Mouse (Mus musculus): ENCODE data around the gene Pnliprp1. TPM values are rescaled to one million over a fixed set of nuclear protein-coding genes. Genes with fewer than 3 reads are reported as not detected.

Pnliprp1 gene
- 39.9 and 46.6 TPM in 2 replicates for polyA plus RNA-seq (2015; fragmentation: Nextera tagmentation; extraction: Ambion mirVana)

GRCm38 (mm10) chr19:58728445-58729031 lies at the start of gene Pnliprp1:
TSS of gene Pnliprp1 (plus strand) at chr19:58728887.
- H3K36me3 ChIP-seq: no peaks in the 10 kb centered on the region
- ATAC-seq (ENCODE audit: low read depth): peak; percentile 67
- no peaks in the 10 kb centered on the region for H3K27me3 ChIP-seq
- H3K4me2 ChIP-seq: no peak within 1 kb of the TSS
- no peak for DNase-seq
- H3K9me3 ChIP-seq (replicated peaks): no peaks in the 10 kb centered on the region
- 52% methylated on average over 5 of the region's 5 CpGs for WGBS (ENCODE audit: insufficient replicate concordance)
- peaks cover 7% of the 10 kb centered on the region; the same call in 1 of the 2 replicates for H3K4me1 ChIP-seq (replicated peaks)
- H3K9ac ChIP-seq: no peak within 1 kb of the TSS
- peak within 1 kb of the TSS; percentile 61 for H3K27ac ChIP-seq
- H3K4me3 ChIP-seq (replicated peaks): no peak within 1 kb of the TSS

GRCm38 (mm10) chr19:58688933-58689332 lies 39.8 kb upstream of the Pnliprp1 start:
- no peak for DNase-seq
- no peak overlapping the region for H3K4me3 ChIP-seq (replicated peaks)
- H3K27me3 ChIP-seq: no peaks in the 10 kb centered on the region
- no peaks in the 10 kb centered on the region for H3K9me3 ChIP-seq (replicated peaks)
- no peaks in the 10 kb centered on the region for H3K36me3 ChIP-seq
- H3K27ac ChIP-seq: no peak overlapping the region
- no peak overlapping the region for H3K9ac ChIP-seq
- no peak overlapping the region for H3K4me2 ChIP-seq
- H3K4me1 ChIP-seq (replicated peaks): no peaks in the 10 kb centered on the region
- 51% methylated on average over 1 of the region's 1 CpGs for WGBS (ENCODE audit: insufficient replicate concordance)
- no peak for ATAC-seq (ENCODE audit: low read depth)

GRCm38 (mm10) chr19:58695314-58695713 lies 33.4 kb upstream of the Pnliprp1 start:
- no peak overlapping the region for H3K4me2 ChIP-seq
- 69% methylated on average over 3 of the region's 3 CpGs for WGBS (ENCODE audit: insufficient replicate concordance)
- H3K4me3 ChIP-seq (replicated peaks): no peak overlapping the region
- no peak overlapping the region for H3K9ac ChIP-seq
- DNase-seq (no peak), ATAC-seq (ENCODE audit: low read depth) (no peak)
- no peaks in the 10 kb centered on the region for H3K4me1 ChIP-seq (replicated peaks)
- no peaks in the 10 kb centered on the region for H3K27me3 ChIP-seq
- H3K27ac ChIP-seq: no peak overlapping the region
- H3K9me3 ChIP-seq (replicated peaks): no peaks in the 10 kb centered on the region
- H3K36me3 ChIP-seq: no peaks in the 10 kb centered on the region

GRCm38 (mm10) chr19:58696235-58696634 lies 32.5 kb upstream of the Pnliprp1 start:
- H3K9ac ChIP-seq: no peak overlapping the region
- H3K36me3 ChIP-seq: no peaks in the 10 kb centered on the region
- 54% methylated on average over 2 of the region's 2 CpGs for WGBS (ENCODE audit: insufficient replicate concordance)
- no peaks in the 10 kb centered on the region for H3K4me1 ChIP-seq (replicated peaks)
- H3K27ac ChIP-seq: no peak overlapping the region
- H3K27me3 ChIP-seq: no peaks in the 10 kb centered on the region
- ATAC-seq (ENCODE audit: low read depth): no peak
- no peak overlapping the region for H3K4me2 ChIP-seq
- no peaks in the 10 kb centered on the region for H3K9me3 ChIP-seq (replicated peaks)
- H3K4me3 ChIP-seq (replicated peaks): no peak overlapping the region
- DNase-seq: no peak

- Histone ChIP-seq H3K36me3 (no peaks in the 10 kb centered on the region), H3K9me3 (replicated peaks) (no peaks in the 10 kb centered on the region), H3K4me1 (replicated peaks) (no peaks in the 10 kb centered on the region), H3K27ac (no peak overlapping the region), H3K4me3 (replicated peaks) (no peak overlapping the region), H3K27me3 (no peaks in the 10 kb centered on the region), H3K4me2 (no peak overlapping the region), H3K9ac (no peak overlapping the region)
- WGBS (ENCODE audit: insufficient replicate concordance): 61% methylated on average over 4 of the region's 4 CpGs
- no peak for ATAC-seq (ENCODE audit: low read depth)
- no peak for DNase-seq
Measured at GRCm38 (mm10) chr19:58704556-58704955, 24.1 kb upstream of the Pnliprp1 start.

GRCm38 (mm10) chr19:58708611-58709010 lies 20.1 kb upstream of the Pnliprp1 start:
- no peak overlapping the region for H3K4me3 ChIP-seq (replicated peaks)
- no peaks in the 10 kb centered on the region for H3K9me3 ChIP-seq (replicated peaks)
- no peak for DNase-seq
- no peak overlapping the region for H3K4me2 ChIP-seq
- WGBS (ENCODE audit: insufficient replicate concordance): 53% methylated on average over 3 of the region's 3 CpGs
- H3K4me1 ChIP-seq (replicated peaks): no peaks in the 10 kb centered on the region
- no peaks in the 10 kb centered on the region for H3K27me3 ChIP-seq
- no peak overlapping the region for H3K9ac ChIP-seq
- no peak overlapping the region for H3K27ac ChIP-seq
- ATAC-seq (ENCODE audit: low read depth): no peak
- no peaks in the 10 kb centered on the region for H3K36me3 ChIP-seq

GRCm38 (mm10) chr19:58717925-58718324 lies 10.8 kb upstream of the Pnliprp1 start:
- no peaks in the 10 kb centered on the region for H3K9me3 ChIP-seq (replicated peaks)
- no peak overlapping the region for H3K27ac ChIP-seq
- H3K4me3 ChIP-seq (replicated peaks): no peak overlapping the region
- no peak for DNase-seq
- no peak overlapping the region for H3K9ac ChIP-seq
- ATAC-seq (ENCODE audit: low read depth): peak; percentile 71
- 71% methylated on average over 4 of the region's 4 CpGs for WGBS (ENCODE audit: insufficient replicate concordance)
- H3K4me2 ChIP-seq: no peak overlapping the region
- no peaks in the 10 kb centered on the region for H3K36me3 ChIP-seq
- no peaks in the 10 kb centered on the region for H3K27me3 ChIP-seq
- no peaks in the 10 kb centered on the region for H3K4me1 ChIP-seq (replicated peaks)

- Histone ChIP-seq H3K9me3 (replicated peaks) (no peaks in the 10 kb centered on the region), H3K27ac (no peak overlapping the region), H3K4me3 (replicated peaks) (no peak overlapping the region), H3K27me3 (no peaks in the 10 kb centered on the region), H3K36me3 (no peaks in the 10 kb centered on the region), H3K9ac (no peak overlapping the region), H3K4me1 (replicated peaks) (no peaks in the 10 kb centered on the region), H3K4me2 (no peak overlapping the region)
- ATAC-seq (ENCODE audit: low read depth) (no peak), DNase-seq (no peak)
Measured at GRCm38 (mm10) chr19:58720439-58720838, 8.2 kb upstream of the Pnliprp1 start.

- Histone ChIP-seq H3K4me3 (replicated peaks) (no peak overlapping the region), H3K36me3 (no peaks in the 10 kb centered on the region), H3K4me1 (replicated peaks) (peaks cover 7% of the 10 kb centered on the region; the same call in 1 of the 2 replicates), H3K9me3 (replicated peaks) (no peaks in the 10 kb centered on the region), H3K27me3 (no peaks in the 10 kb centered on the region), H3K4me2 (no peak overlapping the region), H3K9ac (no peak overlapping the region), H3K27ac (no peak overlapping the region)
- DNase-seq: no peak
- WGBS (ENCODE audit: insufficient replicate concordance): 49% methylated on average over 5 of the region's 5 CpGs
- ATAC-seq (ENCODE audit: low read depth): no peak
Measured at GRCm38 (mm10) chr19:58726551-58726950, 2.1 kb upstream of the Pnliprp1 start.

- H3K4me2 ChIP-seq: no peak overlapping the region
- peak overlapping the region; percentile 61 for H3K27ac ChIP-seq
- ATAC-seq (ENCODE audit: low read depth) (no peak), DNase-seq (no peak)
- peaks cover 7% of the 10 kb centered on the region; the same call in 1 of the 2 replicates for H3K4me1 ChIP-seq (replicated peaks)
- H3K27me3 ChIP-seq: no peaks in the 10 kb centered on the region
- H3K9ac ChIP-seq: no peak overlapping the region
- no peaks in the 10 kb centered on the region for H3K9me3 ChIP-seq (replicated peaks)
- WGBS (ENCODE audit: insufficient replicate concordance): 51% methylated on average over 5 of the region's 5 CpGs
- H3K36me3 ChIP-seq: no peaks in the 10 kb centered on the region
- no peak overlapping the region for H3K4me3 ChIP-seq (replicated peaks)
Measured at GRCm38 (mm10) chr19:58727756-58728155, 931 bp upstream of the Pnliprp1 start.

GRCm38 (mm10) chr19:58733216-58733615 lies 4.5 kb downstream of the Pnliprp1 start:
- H3K27ac ChIP-seq: no peak overlapping the region
- 49% methylated on average over 6 of the region's 6 CpGs for WGBS (ENCODE audit: insufficient replicate concordance)
- no peak overlapping the region for H3K9ac ChIP-seq
- ATAC-seq (ENCODE audit: low read depth) (no peak), DNase-seq (no peak)
- H3K9me3 ChIP-seq (replicated peaks): no peaks in the 10 kb centered on the region
- H3K4me3 ChIP-seq (replicated peaks): no peak overlapping the region
- no peak overlapping the region for H3K4me2 ChIP-seq
- no peaks in the 10 kb centered on the region for H3K27me3 ChIP-seq
- no peaks in the 10 kb centered on the region for H3K36me3 ChIP-seq
- H3K4me1 ChIP-seq (replicated peaks): no peaks in the 10 kb centered on the region

GRCm38 (mm10) chr19:58738111-58738510 lies 9.4 kb downstream of the Pnliprp1 start:
- DNase-seq: no peak
- no peak for ATAC-seq (ENCODE audit: low read depth)
- 70% methylated on average over 4 of the region's 4 CpGs for WGBS (ENCODE audit: insufficient replicate concordance)

More at GRCm38 (mm10) chr19:58738111-58738510, 9.4 kb downstream of the Pnliprp1 start:
- no peak overlapping the region for H3K27ac ChIP-seq
- no peak overlapping the region for H3K4me3 ChIP-seq (replicated peaks)
- no peaks in the 10 kb centered on the region for H3K9me3 ChIP-seq (replicated peaks)
- no peak overlapping the region for H3K4me2 ChIP-seq
- H3K27me3 ChIP-seq: no peaks in the 10 kb centered on the region
- H3K9ac ChIP-seq: no peak overlapping the region
- no peaks in the 10 kb centered on the region for H3K4me1 ChIP-seq (replicated peaks)
- H3K36me3 ChIP-seq: no peaks in the 10 kb centered on the region

Data from liver, embryonic 13.5 days (tissue).